Mouse (Mus musculus) liver, adult 2 months (tissue): Measurements from ENCODE around the gene Pibf1. TPM values are rescaled to one million over a fixed set of nuclear protein-coding genes. Genes with fewer than 3 reads are reported as not detected.

ENCODE experiments used
- DNase-seq: peaks from one replicate; pipeline ENCODE4 v3.0.0-alpha.2; 2011; ENCODE audit warnings: low read depth, low spot score; ENCODE audit errors: extremely low read depth
- H3K27ac ChIP-seq: fragments of 200-500 bp; replicated peaks from 2 replicates; pipeline ENCODE4 v1.5.1; 2012; ENCODE audit warnings: low read depth, mild to moderate bottlenecking, control low read depth, inconsistent platforms, low read length; ENCODE audit not compliant: insufficient read depth
- H3K27me3 ChIP-seq: fragments of 200-500 bp; 2 replicates; pipeline ENCODE4 v1.6.1; 2012; ENCODE audit warnings: mild to moderate bottlenecking, moderate library complexity, low read length, inconsistent platforms; ENCODE audit not compliant: control insufficient read depth, insufficient read depth
- H3K36me3 ChIP-seq: fragments of 200-500 bp; 2 replicates; pipeline ENCODE4 v1.6.1; 2012; ENCODE audit warnings: low read length, inconsistent platforms; ENCODE audit not compliant: control insufficient read depth, insufficient read depth
- H3K4me1 ChIP-seq: fragments of 200-500 bp; 2 replicates; pipeline ENCODE4 v1.6.1; 2011; ENCODE audit warnings: low read length; ENCODE audit not compliant: control insufficient read depth, insufficient read depth
- H3K4me3 ChIP-seq: fragments of 200-500 bp; 2 replicates; pipeline ENCODE4 v1.5.1; 2011; ENCODE audit warnings: low read depth, mild to moderate bottlenecking, control low read depth, low read length, moderate library complexity; ENCODE audit not compliant: insufficient read depth
- H3K79me2 ChIP-seq: fragments of 200-500 bp; 2 replicates; pipeline ENCODE4 v1.6.1; 2012; ENCODE audit warnings: inconsistent platforms, mild to moderate bottlenecking, low read length, moderate library complexity; ENCODE audit not compliant: control insufficient read depth, insufficient read depth
- H3K9ac ChIP-seq: fragments of 200-500 bp; 2 replicates; pipeline ENCODE4 v1.6.1; 2012; ENCODE audit warnings: low read depth, mild to moderate bottlenecking, control low read depth, inconsistent platforms, low read length
- CTCF ChIP-seq: fragments of 200-500 bp; IDR thresholded peaks from 2 replicates; pipeline ENCODE4 v1.5.1; 2011; ENCODE audit warnings: low read depth, low read length, control low read depth
- POLR2A ChIP-seq: fragments of 200-500 bp; IDR thresholded peaks from 2 replicates; pipeline ENCODE4 v1.6.1; 2011; ENCODE audit warnings: low read length, control low read depth; ENCODE audit not compliant: insufficient read depth; ENCODE audit errors: extremely low read depth
- WGBS: fragments of 180-500 bp; shearing (Covaris S2); methylation state at CpG from one replicate; pipeline ENCODE4 v1.1.7; 2018; 5-methylcytosine and 5-hydroxymethylcytosine counted together
- polyA plus RNA-seq: library from polyadenylated mRNA; depleted of rRNA; stranded (reverse); fragments of >200 nt; gene quantifications from 2 replicates; pipeline ENCODE4 v1.2.3, GENCODE M21; 2012
- total RNA-seq: library from RNA; depleted of rRNA; stranded (reverse); fragments of >200 nt; gene quantifications from 2 replicates; pipeline ENCODE4 v1.2.3, GENCODE M21; 2014

Gene Pibf1
- total and polyA plus RNA-seq, 2 experiments: 0.70 to 8.3 TPM

DNA sequence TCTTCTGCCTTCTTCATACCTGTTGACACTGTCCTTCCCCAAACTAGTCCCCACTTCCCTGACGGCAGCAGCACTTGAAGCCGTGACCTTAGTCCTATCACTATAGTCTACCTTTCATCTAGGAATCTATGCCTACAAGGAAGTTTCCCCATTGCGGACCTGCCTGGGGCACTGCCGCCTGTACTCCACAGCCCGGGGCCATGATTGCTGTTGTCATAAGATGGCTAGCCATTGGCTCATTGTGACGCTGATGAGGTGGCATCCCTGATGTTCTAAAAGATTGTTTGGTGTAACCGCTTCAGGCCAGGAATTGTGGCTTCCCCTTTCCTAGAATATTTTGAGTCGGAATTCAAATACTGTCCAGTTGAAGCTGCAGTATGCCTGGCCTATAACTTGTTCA, 195.2 kb downstream of the Pibf1 start:
- WGBS: 93% methylated on average over 8 of the region's 8 CpGs
- H3K27me3 ChIP-seq: peaks cover 8% of the 10 kb centered on the region
- H3K79me2 ChIP-seq: no peaks in the 10 kb centered on the region
- no peak overlapping the region for H3K4me3 ChIP-seq
- no peaks in the 10 kb centered on the region for H3K36me3 ChIP-seq
- H3K4me1 ChIP-seq: no peaks in the 10 kb centered on the region; the same call in 1 of the 2 replicates
- TF ChIP-seq CTCF (no peak), POLR2A (no peak)
- no peak overlapping the region for H3K9ac ChIP-seq
- H3K27ac ChIP-seq: no peak overlapping the region
- no peak for DNase-seq

DNA sequence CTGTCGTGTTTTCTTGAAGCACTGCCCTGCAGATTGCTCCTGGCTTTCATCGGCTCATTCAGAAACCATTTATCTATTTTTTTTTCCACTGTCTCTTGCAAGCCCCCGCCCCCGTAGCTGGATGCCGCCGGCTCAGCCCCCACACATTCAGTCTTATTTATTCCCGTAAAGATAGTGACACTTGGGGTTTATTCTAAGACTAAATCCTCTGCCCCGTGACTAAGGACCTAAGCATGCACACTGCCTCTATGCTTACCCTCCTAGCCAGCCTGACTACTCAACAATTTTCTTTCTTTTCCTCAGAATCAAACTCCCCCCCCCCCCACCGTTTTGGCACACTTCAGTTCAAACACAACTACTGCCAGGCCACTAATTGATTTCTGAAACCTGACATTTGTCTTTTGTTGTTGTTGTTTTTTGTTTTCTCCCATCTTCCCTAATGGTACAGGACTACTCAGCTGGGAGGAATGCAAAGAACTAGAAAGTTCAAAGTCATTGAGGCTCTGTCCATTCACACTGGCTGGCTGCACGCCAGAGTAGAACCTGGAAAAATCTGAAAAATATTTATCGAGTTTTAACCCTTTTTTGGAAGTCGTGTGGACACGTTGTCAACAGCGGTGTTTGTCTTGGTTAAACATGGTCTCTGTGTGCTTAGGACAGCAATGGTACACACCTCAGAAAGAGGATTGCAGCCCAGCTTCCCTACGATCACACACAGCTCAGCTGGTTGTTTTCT, 196.6 kb downstream of the Pibf1 start:
- Histone ChIP-seq H3K27me3 (peaks cover 8% of the 10 kb centered on the region), H3K4me3 (no peak overlapping the region), H3K4me1 (no peaks in the 10 kb centered on the region; the same call in 1 of the 2 replicates), H3K9ac (no peak overlapping the region), H3K79me2 (no peaks in the 10 kb centered on the region), H3K36me3 (no peaks in the 10 kb centered on the region), H3K27ac (no peak overlapping the region)
- 21% methylated on average over 15 of the region's 15 CpGs for WGBS
- DNase-seq: no peak
- TF ChIP-seq POLR2A (no peak), CTCF (no peak)

DNA sequence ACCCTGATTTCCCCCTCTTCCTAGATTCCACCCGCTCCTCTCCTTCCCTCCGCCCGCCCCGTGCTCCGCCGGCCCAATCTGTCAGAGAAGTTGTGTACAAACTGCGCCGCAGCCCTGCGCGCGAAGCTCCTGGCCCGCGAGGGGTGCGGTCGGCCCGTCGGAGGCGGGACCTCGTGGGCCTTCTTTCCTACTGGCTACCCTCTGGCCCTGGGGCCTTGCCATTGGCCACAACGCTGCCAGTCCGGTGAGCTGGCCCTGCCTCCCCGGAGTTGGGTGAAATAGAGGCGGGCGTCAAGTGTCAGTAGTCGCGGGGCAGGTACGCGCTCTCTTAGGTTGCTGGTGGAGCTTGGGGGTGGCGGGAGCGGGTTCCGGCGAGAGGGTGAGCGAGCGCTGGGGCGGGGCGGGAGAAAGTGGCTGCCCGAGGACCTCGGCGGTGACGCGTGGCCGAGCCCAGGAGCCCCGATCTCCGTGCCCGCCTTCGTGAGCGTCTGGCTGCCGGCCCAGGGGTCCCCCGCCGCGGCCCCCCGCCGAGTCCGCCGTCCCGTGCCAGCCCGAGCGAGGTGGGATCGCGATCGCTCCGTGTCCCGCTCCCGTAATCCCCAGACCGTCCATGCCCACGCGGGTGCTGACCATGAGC, 199.3 kb downstream of the Pibf1 start, which contains the start of gene Klf5:
TSS of gene Klf5 (plus strand) at position 307 of the 637 bp plus-strand sequence.
- Histone ChIP-seq H3K27ac (no peak within 1 kb of the TSS), H3K9ac (peak within 1 kb of the TSS; percentile 42), H3K4me1 (no peaks in the 10 kb centered on the region; the same call in 1 of the 2 replicates), H3K79me2 (no peaks in the 10 kb centered on the region), H3K27me3 (peaks cover 11% of the 10 kb centered on the region), H3K36me3 (no peaks in the 10 kb centered on the region), H3K4me3 (peak within 1 kb of the TSS; percentile 46; the same call in 1 of the 2 replicates)
- TF ChIP-seq CTCF: no peak
- TF ChIP-seq POLR2A: no peak
- DNase-seq: peak; percentile 74
- WGBS: under 1% methylated on average over 52 of the region's 67 CpGs

DNA sequence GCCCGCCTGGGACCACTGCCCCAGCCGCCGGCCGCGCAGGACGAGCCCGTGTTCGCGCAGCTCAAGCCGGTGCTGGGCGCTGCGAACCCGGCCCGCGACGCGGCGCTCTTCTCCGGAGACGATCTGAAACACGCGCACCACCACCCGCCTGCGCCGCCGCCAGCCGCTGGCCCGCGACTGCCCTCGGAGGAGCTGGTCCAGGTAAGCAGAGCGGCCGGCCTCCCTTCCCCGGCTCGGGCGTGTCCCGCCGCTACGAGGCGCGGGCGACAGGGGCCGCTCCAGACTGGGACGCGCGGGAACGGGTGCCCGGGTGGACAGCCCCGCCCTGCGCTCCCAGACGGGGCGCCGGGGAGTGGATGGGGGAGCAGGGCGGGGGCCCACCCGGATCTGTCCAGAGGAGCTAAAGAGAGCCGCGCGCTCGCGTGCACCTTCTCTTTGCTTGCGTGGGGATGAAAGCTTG, 199.8 kb downstream of the Pibf1 start:
- DNase-seq: no peak
- Histone ChIP-seq H3K27me3 (peaks cover 11% of the 10 kb centered on the region), H3K4me3 (peak overlapping the region; percentile 46; the same call in 1 of the 2 replicates), H3K79me2 (no peaks in the 10 kb centered on the region), H3K27ac (no peak overlapping the region), H3K4me1 (no peaks in the 10 kb centered on the region; the same call in 1 of the 2 replicates), H3K9ac (peak overlapping the region; percentile 42), H3K36me3 (no peaks in the 10 kb centered on the region)
- WGBS: under 1% methylated on average over 60 of the region's 60 CpGs
- TF ChIP-seq CTCF (no peak), POLR2A (no peak)

DNA sequence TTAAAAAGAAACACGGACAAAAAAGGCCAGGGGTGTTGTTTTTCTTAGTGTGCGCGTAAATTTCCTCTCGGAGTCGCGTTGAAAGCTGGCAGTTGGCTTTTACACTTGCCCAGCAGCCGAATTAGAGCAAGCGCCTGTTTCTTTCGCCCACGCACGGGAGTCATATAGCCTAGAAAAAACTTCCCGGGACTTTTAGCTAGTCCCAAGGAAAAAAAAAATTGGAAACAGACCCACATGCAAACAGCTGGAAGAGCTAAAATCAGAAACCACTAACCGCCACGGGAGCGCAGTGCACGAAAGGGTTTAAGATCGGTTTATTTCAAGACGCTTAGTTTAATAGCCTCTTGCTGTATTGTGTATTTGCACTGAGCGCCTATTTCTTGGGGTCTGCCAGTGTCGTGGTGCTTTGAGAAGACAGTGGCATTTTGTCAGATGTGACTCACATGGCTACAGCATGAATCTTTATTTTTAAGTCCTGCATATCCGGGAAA, 200.5 kb downstream of the Pibf1 start:
- H3K27ac ChIP-seq: no peak overlapping the region
- H3K27me3 ChIP-seq: peaks cover 11% of the 10 kb centered on the region
- H3K79me2 ChIP-seq: no peaks in the 10 kb centered on the region
- H3K4me1 ChIP-seq: no peaks in the 10 kb centered on the region; the same call in 1 of the 2 replicates
- no peak for DNase-seq
- no peaks in the 10 kb centered on the region for H3K36me3 ChIP-seq
- no peak overlapping the region for H3K9ac ChIP-seq
- no peak overlapping the region for H3K4me3 ChIP-seq
- WGBS: 14% methylated on average over 21 of the region's 21 CpGs
- TF ChIP-seq CTCF (no peak), POLR2A (no peak)
